Mouse (Mus musculus): ENCODE data around the gene Vezf1. TPM values are rescaled to one million over a fixed set of nuclear protein-coding genes. Genes with fewer than 3 reads are reported as not detected.
A peak's percentile ranks its signal among the peaks of the same experiment; 100 is the strongest.

Vezf1 gene
- polyA plus RNA-seq, 1 experiment = 18.5 TPM

- TF ChIP-seq CTCF (IDR thresholded peaks at IDR 0.05; ENCODE audit: extremely low read depth, insufficient read depth, low read length) (no peak), POLR2A (IDR thresholded peaks at IDR 0.05; ENCODE audit: extremely low read depth, insufficient read depth, low read length) (no peak)
- peak overlapping the region; percentile 69 for H3K4me3 ChIP-seq (ENCODE audit: insufficient read depth, low read length)
- H3K4me1 ChIP-seq (ENCODE audit: control insufficient read depth, insufficient read depth, low read length) = peaks cover 2% of the 10 kb centered on the region
- peak overlapping the region; percentile 85 for H3K27ac ChIP-seq (ENCODE audit: insufficient read depth, low read length)
These were observed 549 bp downstream of the Vezf1 start for GRCm38 (mm10) chr11:88068411-88069245.

- peaks cover 3% of the 10 kb centered on the region for H3K4me1 ChIP-seq (ENCODE audit: control insufficient read depth, insufficient read depth, low read length)
- peak overlapping the region; percentile 69 for H3K4me3 ChIP-seq (ENCODE audit: insufficient read depth, low read length)
- TF ChIP-seq CTCF (IDR thresholded peaks at IDR 0.05; ENCODE audit: extremely low read depth, insufficient read depth, low read length) = no peak
- TF ChIP-seq POLR2A (IDR thresholded peaks at IDR 0.05; ENCODE audit: extremely low read depth, insufficient read depth, low read length) = no peak
These were observed 1.1 kb downstream of the Vezf1 start for GRCm38 (mm10) chr11:88069246-88069570.

GRCm38 (mm10) chr11:88070392-88070791, 2.3 kb downstream of the Vezf1 start:
- Histone ChIP-seq H3K4me1 (ENCODE audit: control insufficient read depth, insufficient read depth, low read length) (peaks cover 3% of the 10 kb centered on the region), H3K4me3 (ENCODE audit: insufficient read depth, low read length) (no peak overlapping the region), H3K27ac (ENCODE audit: insufficient read depth, low read length) (no peak overlapping the region)
- TF ChIP-seq POLR2A (IDR thresholded peaks at IDR 0.05; ENCODE audit: extremely low read depth, insufficient read depth, low read length) (no peak), CTCF (IDR thresholded peaks at IDR 0.05; ENCODE audit: extremely low read depth, insufficient read depth, low read length) (no peak)

More at GRCm38 (mm10) chr11:88069246-88069570, 1.1 kb downstream of the Vezf1 start:
- H3K27ac ChIP-seq (ENCODE audit: insufficient read depth, low read length) = no peak overlapping the region

GRCm38 (mm10) chr11:88071113-88071512, 3.0 kb downstream of the Vezf1 start:
- Histone ChIP-seq H3K4me1 (ENCODE audit: control insufficient read depth, insufficient read depth, low read length) (peaks cover 4% of the 10 kb centered on the region), H3K27ac (ENCODE audit: insufficient read depth, low read length) (no peak overlapping the region), H3K4me3 (ENCODE audit: insufficient read depth, low read length) (no peak overlapping the region)
- TF ChIP-seq CTCF (IDR thresholded peaks at IDR 0.05; ENCODE audit: extremely low read depth, insufficient read depth, low read length) (no peak), POLR2A (IDR thresholded peaks at IDR 0.05; ENCODE audit: extremely low read depth, insufficient read depth, low read length) (no peak)

GRCm38 (mm10) chr11:88073343-88073875, 5.3 kb downstream of the Vezf1 start:
- no peak for TF ChIP-seq POLR2A (IDR thresholded peaks at IDR 0.05; ENCODE audit: extremely low read depth, insufficient read depth, low read length)
- no peak for TF ChIP-seq CTCF (IDR thresholded peaks at IDR 0.05; ENCODE audit: extremely low read depth, insufficient read depth, low read length)
- Histone ChIP-seq H3K27ac (ENCODE audit: insufficient read depth, low read length) (no peak overlapping the region), H3K4me1 (ENCODE audit: control insufficient read depth, insufficient read depth, low read length) (peaks cover 5% of the 10 kb centered on the region), H3K4me3 (ENCODE audit: insufficient read depth, low read length) (no peak overlapping the region)

- Histone ChIP-seq H3K4me1 (ENCODE audit: control insufficient read depth, insufficient read depth, low read length) (peaks cover 5% of the 10 kb centered on the region), H3K4me3 (ENCODE audit: insufficient read depth, low read length) (no peak overlapping the region), H3K27ac (ENCODE audit: insufficient read depth, low read length) (no peak overlapping the region)
- no peak for TF ChIP-seq POLR2A (IDR thresholded peaks at IDR 0.05; ENCODE audit: extremely low read depth, insufficient read depth, low read length)
These were observed 7.6 kb downstream of the Vezf1 start for GRCm38 (mm10) chr11:88075701-88076100.

GRCm38 (mm10) chr11:88076394-88076793, 8.3 kb downstream of the Vezf1 start:
- peaks cover 5% of the 10 kb centered on the region for H3K4me1 ChIP-seq (ENCODE audit: control insufficient read depth, insufficient read depth, low read length)
- TF ChIP-seq POLR2A (IDR thresholded peaks at IDR 0.05; ENCODE audit: extremely low read depth, insufficient read depth, low read length) (no peak), CTCF (IDR thresholded peaks at IDR 0.05; ENCODE audit: extremely low read depth, insufficient read depth, low read length) (no peak)
- H3K27ac ChIP-seq (ENCODE audit: insufficient read depth, low read length) = no peak overlapping the region
- no peak overlapping the region for H3K4me3 ChIP-seq (ENCODE audit: insufficient read depth, low read length)

GRCm38 (mm10) chr11:88083699-88084098, 15.6 kb downstream of the Vezf1 start:
- no peak for TF ChIP-seq CTCF (IDR thresholded peaks at IDR 0.05; ENCODE audit: extremely low read depth, insufficient read depth, low read length)
- no peak for TF ChIP-seq POLR2A (IDR thresholded peaks at IDR 0.05; ENCODE audit: extremely low read depth, insufficient read depth, low read length)
- no peak overlapping the region for H3K27ac ChIP-seq (ENCODE audit: insufficient read depth, low read length)
- H3K4me1 ChIP-seq (ENCODE audit: control insufficient read depth, insufficient read depth, low read length) = no peaks in the 10 kb centered on the region
- no peak overlapping the region for H3K4me3 ChIP-seq (ENCODE audit: insufficient read depth, low read length)

GRCm38 (mm10) chr11:88086737-88087627, 18.9 kb downstream of the Vezf1 start:
- TF ChIP-seq CTCF (IDR thresholded peaks at IDR 0.05; ENCODE audit: extremely low read depth, insufficient read depth, low read length) (no peak), POLR2A (IDR thresholded peaks at IDR 0.05; ENCODE audit: extremely low read depth, insufficient read depth, low read length) (peak; percentile 43; the same call in 1 of the 2 replicates)
- H3K4me1 ChIP-seq (ENCODE audit: control insufficient read depth, insufficient read depth, low read length) = no peaks in the 10 kb centered on the region
- H3K4me3 ChIP-seq (ENCODE audit: insufficient read depth, low read length) = peak overlapping the region; percentile 27
- 0 out of 2 replicates have a peak overlapping the region, but pooled peaks have one; percentile 5 for H3K27ac ChIP-seq (ENCODE audit: insufficient read depth, low read length)
